Mouse (Mus musculus) MEL (cell line): ENCODE data around the gene Ctnnd2. TPM values are rescaled to one million over a fixed set of nuclear protein-coding genes. Genes with fewer than 3 reads are reported as not detected.

Experiments used
- DNase-seq: peaks from one replicate; pipeline ENCODE4 v3.0.0; 2011; ENCODE audit warnings: low read depth, low spot score
- H3K27ac ChIP-seq: 2 replicates; pipeline ENCODE4 v1.5.1; 2012; ENCODE audit warnings: low read depth, mild to moderate bottlenecking, control low read depth, low read length, moderate library complexity; ENCODE audit not compliant: control insufficient read depth
- H3K27me3 ChIP-seq, 2 experiments: fragments of 150-350 bp in 1 of 2; sonication (generic) in 1 of 2; 2 replicates each; pipeline ENCODE4 v1.6.1; 2012; ENCODE audit warnings: low read length in 2 of 2, mild to moderate bottlenecking in 2 of 2, improper control_type of control experiment in 1 of 2, moderate library complexity in 1 of 2; ENCODE audit not compliant: insufficient read depth in 2 of 2, control insufficient read depth in 1 of 2
- H3K36me3 ChIP-seq, 2 experiments: 2 replicates each; pipeline ENCODE4 v1.6.1; 2012 to 2014; ENCODE audit warnings: low read length in 2 of 2, improper control_type of control experiment in 1 of 2, inconsistent platforms in 1 of 2, mild to moderate bottlenecking in 1 of 2; ENCODE audit not compliant: insufficient read depth in 2 of 2, control insufficient read depth in 1 of 2
- H3K4me1 ChIP-seq, 2 experiments: fragments of 150-350 bp in 1 of 2; sonication (generic) in 1 of 2; 2 replicates each; pipeline ENCODE4 v1.6.1; 2012; ENCODE audit warnings: low read length in 2 of 2, improper control_type of control experiment in 1 of 2, mild to moderate bottlenecking in 1 of 2; ENCODE audit not compliant: insufficient read depth in 2 of 2, control insufficient read depth in 1 of 2
- H3K4me3 ChIP-seq, 2 experiments: fragments of 150-350 bp in 1 of 2; sonication (generic) in 1 of 2; 2 replicates each; pipeline ENCODE4 v1.5.1; 2012; ENCODE audit warnings: low read depth in 2 of 2, low read length in 2 of 2, mild to moderate bottlenecking in 2 of 2, moderate library complexity in 2 of 2, control low read depth in 1 of 2, improper control_type of control experiment in 1 of 2; ENCODE audit not compliant: control insufficient read depth in 1 of 2, insufficient read depth in 1 of 2
- H3K79me2 ChIP-seq: 2 replicates; pipeline ENCODE4 v1.6.1; 2012; ENCODE audit warnings: mild to moderate bottlenecking, low read length, moderate library complexity; ENCODE audit not compliant: control insufficient read depth, poor library complexity, insufficient read depth
- H3K9ac ChIP-seq: 2 replicates; pipeline ENCODE4 v1.6.1; 2012; ENCODE audit warnings: low read depth, mild to moderate bottlenecking, control low read depth, low read length, moderate library complexity; ENCODE audit not compliant: control insufficient read depth, poor library complexity, severe bottlenecking
- H3K9me3 ChIP-seq: fragments of 150-350 bp; sonication (generic); replicated peaks from 2 replicates; pipeline ENCODE4 v1.6.1; 2012; ENCODE audit warnings: mild to moderate bottlenecking, low read length, improper control_type of control experiment, moderate library complexity; ENCODE audit not compliant: insufficient read depth
- CHD1 ChIP-seq: IDR thresholded peaks from 2 replicates; pipeline ENCODE4 v1.6.1; 2012; ENCODE audit warnings: low read depth, mild to moderate bottlenecking, inconsistent platforms, low read length, improper control_type of control experiment
- CHD2 ChIP-seq: IDR thresholded peaks from 2 replicates; pipeline ENCODE4 v1.6.1; 2011; ENCODE audit warnings: low read length, improper control_type of control experiment
- CTCF ChIP-seq, 3 experiments: IDR thresholded peaks in 2 of 3; conservative IDR thresholded peaks in 1 of 3; 2 replicates each; pipeline ENCODE4 v1.5.1; 2011 to 2012; ENCODE audit warnings: low read length in 3 of 3, low read depth in 2 of 3, mild to moderate bottlenecking in 2 of 3, improper control_type of control experiment in 1 of 3, inconsistent platforms in 1 of 3, mixed read lengths in 1 of 3, moderate library complexity in 1 of 3; ENCODE audit not compliant: control insufficient read depth in 1 of 3, insufficient read depth in 1 of 3, poor library complexity in 1 of 3, severe bottlenecking in 1 of 3
- ELF1 ChIP-seq: IDR thresholded peaks from 2 replicates; pipeline ENCODE4 v1.6.1; 2014; ENCODE audit warnings: low read depth, mild to moderate bottlenecking, inconsistent platforms, low read length, improper control_type of control experiment, moderate library complexity
- GABPA ChIP-seq: IDR thresholded peaks from 2 replicates; pipeline ENCODE4 v1.6.1; 2012; ENCODE audit warnings: low read depth, mild to moderate bottlenecking, inconsistent platforms, low read length, improper control_type of control experiment, moderate library complexity
- GATA1 ChIP-seq: IDR thresholded peaks from 2 replicates; pipeline ENCODE4 v1.6.1; 2011; ENCODE audit warnings: low read depth, low read length, improper control_type of control experiment
- HCFC1 ChIP-seq: IDR thresholded peaks from 2 replicates; pipeline ENCODE4 v1.6.1; 2012; ENCODE audit warnings: low read depth, mild to moderate bottlenecking, inconsistent platforms, low read length, improper control_type of control experiment, moderate library complexity
- KAT2A ChIP-seq: conservative IDR thresholded peaks from 2 replicates; pipeline ENCODE4 v1.6.1; 2012; ENCODE audit warnings: low read depth, low read length, improper control_type of control experiment, inconsistent platforms
- MAFK ChIP-seq: IDR thresholded peaks from 2 replicates; pipeline ENCODE4 v1.6.1; 2011; ENCODE audit warnings: low read depth, mild to moderate bottlenecking, low read length, improper control_type of control experiment, borderline replicate concordance
- MAZ ChIP-seq: IDR thresholded peaks from 2 replicates; pipeline ENCODE4 v1.6.1; 2012; ENCODE audit warnings: low read depth, mild to moderate bottlenecking, inconsistent platforms, low read length, improper control_type of control experiment
- MEF2A ChIP-seq: IDR thresholded peaks from 2 replicates; pipeline ENCODE4 v1.6.1; 2014; ENCODE audit warnings: low read depth, mild to moderate bottlenecking, inconsistent platforms, low read length, improper control_type of control experiment; ENCODE audit not compliant: poor library complexity, insufficient replicate concordance, severe bottlenecking; ENCODE audit errors: extremely low read depth
- MYB ChIP-seq: IDR thresholded peaks from 2 replicates; pipeline ENCODE4 v1.6.1; 2011; ENCODE audit warnings: mild to moderate bottlenecking, low read depth, low read length, improper control_type of control experiment
- NELFE ChIP-seq: IDR thresholded peaks from 2 replicates; pipeline ENCODE4 v1.6.1; 2011; ENCODE audit warnings: low read depth, low read length, improper control_type of control experiment
- NRF1 ChIP-seq: IDR thresholded peaks from 2 replicates; pipeline ENCODE4 v1.6.1; 2014; ENCODE audit warnings: low read depth, mild to moderate bottlenecking, inconsistent platforms, low read length, improper control_type of control experiment, moderate library complexity; ENCODE audit not compliant: poor library complexity, insufficient read depth, severe bottlenecking
- POLR2A ChIP-seq, 2 experiments: IDR thresholded peaks; 2 replicates each; pipeline ENCODE4 v1.6.1; 2011 to 2012; ENCODE audit warnings: low read length in 2 of 2, mild to moderate bottlenecking in 2 of 2, control low read depth in 1 of 2, improper control_type of control experiment in 1 of 2, low read depth in 1 of 2, moderate library complexity in 1 of 2; ENCODE audit not compliant: control insufficient read depth in 1 of 2, insufficient read depth in 1 of 2, poor library complexity in 1 of 2
- SMC3 ChIP-seq: IDR thresholded peaks from 2 replicates; pipeline ENCODE4 v1.6.1; 2011; ENCODE audit warnings: low read depth, low read length, improper control_type of control experiment
- TAL1 ChIP-seq: IDR thresholded peaks from 2 replicates; pipeline ENCODE4 v1.6.1; 2012; ENCODE audit warnings: mild to moderate bottlenecking, inconsistent platforms, low read length, moderate library complexity, mixed read lengths
- TBP ChIP-seq: IDR thresholded peaks from 2 replicates; pipeline ENCODE4 v1.8.0; 2011; ENCODE audit warnings: low read depth, low read length, improper control_type of control experiment
- TCF12 ChIP-seq: IDR thresholded peaks from 2 replicates; pipeline ENCODE4 v1.6.1; 2014; ENCODE audit warnings: low read depth, mild to moderate bottlenecking, inconsistent platforms, low read length, improper control_type of control experiment, moderate library complexity
- UBTF ChIP-seq: IDR thresholded peaks from 2 replicates; pipeline ENCODE4 v1.6.1; 2012; ENCODE audit warnings: low read depth, mild to moderate bottlenecking, inconsistent platforms, low read length, improper control_type of control experiment, moderate library complexity, borderline replicate concordance; ENCODE audit not compliant: insufficient read depth
- ZKSCAN1 ChIP-seq: IDR thresholded peaks from 2 replicates; pipeline ENCODE4 v1.6.1; 2012; ENCODE audit warnings: low read depth, mild to moderate bottlenecking, inconsistent platforms, low read length, improper control_type of control experiment, moderate library complexity
- ZNF384 ChIP-seq: IDR thresholded peaks from 2 replicates; pipeline ENCODE4 v1.6.1; 2012; ENCODE audit warnings: low read depth, mild to moderate bottlenecking, inconsistent platforms, low read length, improper control_type of control experiment
- polyA plus RNA-seq, 2 experiments: library from polyadenylated mRNA; stranded (reverse) in 1 of 2; unstranded in 1 of 2; fragments of >175 nt in 1 of 2; fragments of >200 nt in 1 of 2; gene quantifications; 2 replicates each; pipeline versions ENCODE4 v1.2.1 to v1.2.4; 2012; ENCODE audit warnings: low replicate concordance in 2 of 2, low read depth in 1 of 2; ENCODE audit not compliant: insufficient read length in 2 of 2, insufficient read depth in 1 of 2, missing spikeins in 1 of 2
- total RNA-seq: library from RNA; depleted of rRNA; stranded (reverse); fragments of 300-350 nt; gene quantifications from 2 replicates; pipeline ENCODE4 v1.2.3, GENCODE M21; 2012

Gene Ctnnd2
- total and polyA plus RNA-seq, 3 experiments: 0.03 TPM; not detected in 2

DNA sequence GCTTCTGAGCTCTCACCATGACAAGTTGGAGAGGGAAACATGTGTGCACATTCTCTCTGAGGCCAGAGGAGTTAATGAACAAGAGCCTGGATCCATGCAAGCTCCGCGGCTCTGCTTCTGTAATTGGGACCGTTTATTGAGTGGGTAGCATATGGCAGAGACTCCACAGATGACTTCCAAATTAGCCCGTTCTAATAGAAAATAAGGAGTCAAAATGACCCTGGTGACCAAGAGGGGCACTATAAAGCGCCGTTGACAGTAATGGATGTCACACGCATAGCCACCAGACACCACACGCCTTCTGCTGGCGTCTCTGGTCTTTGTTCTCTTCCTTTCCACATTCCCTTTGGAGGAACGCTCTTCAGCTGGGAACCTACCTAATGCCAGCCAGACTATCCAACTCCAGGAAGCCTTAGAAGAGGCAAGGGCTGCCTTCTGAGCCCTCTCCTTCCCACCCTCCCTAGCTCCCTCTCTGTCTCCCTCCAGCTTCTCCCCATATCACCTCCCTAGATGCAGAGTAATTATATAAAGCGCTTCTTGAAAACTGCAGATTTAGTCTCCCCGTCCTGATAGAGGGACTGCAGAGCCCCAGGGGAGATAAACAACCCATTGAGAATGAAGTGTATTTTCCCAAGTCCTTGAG is 712.4 kb downstream of the Ctnnd2 start:
- H3K27me3 ChIP-seq: no peaks in the 10 kb centered on the region
- no peak overlapping the region for H3K9ac ChIP-seq
- no peaks in the 10 kb centered on the region for H3K79me2 ChIP-seq
- H3K4me1 ChIP-seq: no peaks in the 10 kb centered on the region
- H3K27ac ChIP-seq: no peak overlapping the region
- H3K4me3 ChIP-seq: no peak overlapping the region
- no peaks in the 10 kb centered on the region for H3K9me3 ChIP-seq
- H3K36me3 ChIP-seq: no peaks in the 10 kb centered on the region
- TF ChIP-seq GABPA: no peak
- TF ChIP-seq ELF1: no peak
- TF ChIP-seq MAZ: no peak
- TF ChIP-seq UBTF: no peak
- TF ChIP-seq CHD2: no peak
- no peak for TF ChIP-seq MYB
- no peak for TF ChIP-seq KAT2A
- TF ChIP-seq SMC3: no peak
- no peak for TF ChIP-seq CTCF (IDR thresholded peaks at IDR 0.05 in 2 of 3, conservative IDR thresholded peaks at IDR 0.05 in 1 of 3; ENCODE audit: control insufficient read depth in 1 of 3, insufficient read depth in 1 of 3, low read depth in 2 of 3, low read length in 3 of 3, poor library complexity in 1 of 3, severe bottlenecking in 1 of 3)
- TF ChIP-seq ZKSCAN1: no peak
- TF ChIP-seq POLR2A (IDR thresholded peaks at IDR 0.05; ENCODE audit: control insufficient read depth in 1 of 2, insufficient read depth in 1 of 2, low read depth in 1 of 2, low read length in 2 of 2, poor library complexity in 1 of 2): no peak
- no peak for TF ChIP-seq TCF12
- TF ChIP-seq CHD1: no peak
- no peak for TF ChIP-seq ZNF384
- no peak for TF ChIP-seq TAL1
- no peak for TF ChIP-seq GATA1
- no peak for TF ChIP-seq TBP
- TF ChIP-seq NELFE: no peak
- TF ChIP-seq MEF2A: no peak
- TF ChIP-seq MAFK: no peak
- no peak for DNase-seq

DNA sequence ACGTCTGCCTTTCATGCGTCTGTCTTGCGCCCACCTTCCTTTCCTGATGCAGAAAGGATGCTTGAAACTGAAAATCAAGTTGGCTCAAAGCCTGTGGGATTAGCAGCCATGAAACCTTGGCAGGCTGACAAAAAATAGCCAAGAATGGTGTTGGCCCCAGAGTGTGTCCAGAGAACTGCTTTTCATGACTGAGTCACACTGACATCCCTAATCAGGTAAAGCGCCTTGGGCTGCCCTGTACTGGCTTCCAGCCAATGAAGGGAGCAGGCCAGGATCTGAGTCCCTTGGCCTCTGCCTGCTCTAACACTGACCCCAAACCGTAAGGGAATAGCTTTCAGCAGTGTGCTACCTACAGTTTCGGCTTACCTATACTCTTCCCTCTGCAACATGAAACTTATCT is 713.0 kb downstream of the Ctnnd2 start:
- H3K79me2 ChIP-seq: no peaks in the 10 kb centered on the region
- H3K27me3 ChIP-seq: no peaks in the 10 kb centered on the region
- no peaks in the 10 kb centered on the region for H3K4me1 ChIP-seq
- no peaks in the 10 kb centered on the region for H3K36me3 ChIP-seq
- H3K4me3 ChIP-seq: no peak overlapping the region
- TF ChIP-seq NRF1 (no peak), ZKSCAN1 (no peak), HCFC1 (no peak)
- no peak for DNase-seq
- H3K9me3 ChIP-seq: no peaks in the 10 kb centered on the region
- no peak overlapping the region for H3K9ac ChIP-seq
- H3K27ac ChIP-seq: no peak overlapping the region
